Mouse (Mus musculus) myocyte (in vitro differentiated cells): ENCODE measurements around the gene Gm49336. TPM values are rescaled to one million over a fixed set of nuclear protein-coding genes. Genes with fewer than 3 reads are reported as not detected.

Source experiments
- H3K27me3 ChIP-seq: one replicate; pipeline ENCODE4 v1.6.1; 2011; ENCODE audit not compliant: control insufficient read depth, insufficient read depth, insufficient read length
- H3K36me3 ChIP-seq: one replicate; pipeline ENCODE4 v1.6.1; 2011; ENCODE audit not compliant: control insufficient read depth, insufficient read depth
- H3K4me2 ChIP-seq: one replicate; pipeline ENCODE4 v1.6.1; 2011; ENCODE audit warnings: low read depth, control low read depth
- H3K4me3 ChIP-seq: one replicate; pipeline ENCODE4 v1.5.1; 2011; ENCODE audit warnings: mild to moderate bottlenecking, control low read depth, moderate library complexity
- H3K79me2 ChIP-seq: one replicate; pipeline ENCODE4 v1.6.1; 2011; ENCODE audit not compliant: control insufficient read depth, insufficient read depth
- H3ac ChIP-seq: one replicate; pipeline ENCODE4 v1.6.1; 2011; ENCODE audit not compliant: control insufficient read depth, insufficient read length
- CEBPB ChIP-seq: IDR thresholded peaks from 2 replicates; pipeline ENCODE4 v1.6.1; 2011; ENCODE audit warnings: mild to moderate bottlenecking, moderate library complexity; ENCODE audit not compliant: poor library complexity, insufficient read depth, severe bottlenecking
- E2F4 ChIP-seq: IDR thresholded peaks from one replicate; pipeline ENCODE4 v1.6.1; 2011; ENCODE audit warnings: mild to moderate bottlenecking, control low read depth, moderate library complexity; ENCODE audit not compliant: insufficient read depth
- MAX ChIP-seq: IDR thresholded peaks from one replicate; pipeline ENCODE4 v1.6.1; 2011; ENCODE audit warnings: low read depth, mild to moderate bottlenecking, control low read depth
- MYOD1 ChIP-seq, 3 experiments: IDR thresholded peaks; one replicate each; pipeline ENCODE4 v1.6.1; 2011; ENCODE audit warnings: control low read depth in 2 of 3, low read depth in 2 of 3, mild to moderate bottlenecking in 2 of 3, moderate library complexity in 1 of 3; ENCODE audit not compliant: insufficient read length in 2 of 3, control insufficient read depth in 1 of 3
- MYOG ChIP-seq, 3 experiments: IDR thresholded peaks; one replicate each; pipeline ENCODE4 v1.6.1; 2011; ENCODE audit warnings: control low read depth in 2 of 3, low read depth in 2 of 3, mild to moderate bottlenecking in 2 of 3; ENCODE audit not compliant: insufficient read length in 2 of 3, control insufficient read depth in 1 of 3, insufficient read depth in 1 of 3
- POLR2A ChIP-seq: IDR thresholded peaks from one replicate; pipeline ENCODE4 v1.6.1; 2011; ENCODE audit warnings: low read depth, mild to moderate bottlenecking, control low read depth, moderate library complexity; ENCODE audit not compliant: insufficient read length
- POLR2AphosphoS2 ChIP-seq: IDR thresholded peaks from one replicate; pipeline ENCODE4 v1.6.1; 2011; ENCODE audit warnings: low read depth, control low read depth; ENCODE audit not compliant: insufficient read length
- REST ChIP-seq: IDR thresholded peaks from one replicate; pipeline ENCODE4 v1.6.1; 2011; ENCODE audit warnings: mild to moderate bottlenecking, control low read depth, moderate library complexity; ENCODE audit not compliant: insufficient read depth, insufficient read length
- SRF ChIP-seq: IDR thresholded peaks from one replicate; pipeline ENCODE4 v1.6.1; 2011; ENCODE audit warnings: low read depth; ENCODE audit not compliant: control insufficient read depth, insufficient read length
- TCF12 ChIP-seq: IDR thresholded peaks from one replicate; pipeline ENCODE4 v1.6.1; 2011; ENCODE audit warnings: mild to moderate bottlenecking, control low read depth; ENCODE audit not compliant: poor library complexity, insufficient read depth, severe bottlenecking
- TCF3 ChIP-seq: IDR thresholded peaks from one replicate; pipeline ENCODE4 v1.6.1; 2011; ENCODE audit warnings: low read depth, control low read depth; ENCODE audit not compliant: insufficient read length
- USF1 ChIP-seq: IDR thresholded peaks from one replicate; pipeline ENCODE4 v1.6.1; 2011; ENCODE audit warnings: low read depth, mild to moderate bottlenecking, control low read depth, moderate library complexity
- polyA plus RNA-seq: library from polyadenylated mRNA; unstranded; fragments of >200 nt; fragmentation: generic; extraction: Trizol; gene quantifications from one replicate; pipeline ENCODE4 v1.2.1, GENCODE M21; 2012; ENCODE audit warnings: missing spikeins

Gm49336 gene
- polyA plus RNA-seq, 1 experiment = 14.6 TPM

GRCm38 (mm10) chr14:60219886-60220285 is 31.4 kb downstream of the Gm49336 start:
- Histone ChIP-seq H3K4me3 (no peak overlapping the region), H3K79me2 (no peaks in the 10 kb centered on the region), H3K4me2 (no peak overlapping the region), H3K27me3 (no peaks in the 10 kb centered on the region), H3ac (no peak overlapping the region), H3K36me3 (peaks cover 43% of the 10 kb centered on the region)
- TF ChIP-seq SRF (no peak), MYOD1 (IDR thresholded peaks at IDR 0.05; ENCODE audit: control insufficient read depth in 1 of 3, insufficient read length in 2 of 3, low read depth in 2 of 3) (no peak), MAX (no peak), MYOG (IDR thresholded peaks at IDR 0.05; ENCODE audit: control insufficient read depth in 1 of 3, insufficient read depth in 1 of 3, insufficient read length in 2 of 3, low read depth in 2 of 3) (no peak), TCF12 (no peak), TCF3 (no peak)

- TF ChIP-seq USF1 (no peak), TCF3 (no peak), TCF12 (no peak), MYOG (IDR thresholded peaks at IDR 0.05; ENCODE audit: control insufficient read depth in 1 of 3, insufficient read depth in 1 of 3, insufficient read length in 2 of 3, low read depth in 2 of 3) (no peak), POLR2A (no peak), MAX (no peak), SRF (no peak), POLR2AphosphoS2 (no peak), CEBPB (no peak), E2F4 (no peak), MYOD1 (IDR thresholded peaks at IDR 0.05; ENCODE audit: control insufficient read depth in 1 of 3, insufficient read length in 2 of 3, low read depth in 2 of 3) (no peak), REST (no peak)
- peaks cover 43% of the 10 kb centered on the region for H3K36me3 ChIP-seq
- H3K4me3 ChIP-seq = no peak overlapping the region
- no peaks in the 10 kb centered on the region for H3K27me3 ChIP-seq
- no peak overlapping the region for H3ac ChIP-seq
- no peak overlapping the region for H3K4me2 ChIP-seq
- no peaks in the 10 kb centered on the region for H3K79me2 ChIP-seq
Observed at GRCm38 (mm10) chr14:60217616-60218015, 33.7 kb downstream of the Gm49336 start.

- H3K4me2 ChIP-seq = no peak overlapping the region
- no peaks in the 10 kb centered on the region for H3K79me2 ChIP-seq
- H3K27me3 ChIP-seq = no peaks in the 10 kb centered on the region
- H3ac ChIP-seq = no peak overlapping the region
- no peak overlapping the region for H3K4me3 ChIP-seq
- H3K36me3 ChIP-seq = peaks cover 35% of the 10 kb centered on the region
- TF ChIP-seq POLR2AphosphoS2 (no peak), MAX (no peak)
Observed at GRCm38 (mm10) chr14:60216125-60216524, 35.2 kb downstream of the Gm49336 start.

GRCm38 (mm10) chr14:60215000-60215399 is 36.3 kb downstream of the Gm49336 start:
- Histone ChIP-seq H3K4me2 (no peak overlapping the region), H3K4me3 (no peak overlapping the region), H3ac (no peak overlapping the region), H3K36me3 (peaks cover 24% of the 10 kb centered on the region), H3K79me2 (no peaks in the 10 kb centered on the region), H3K27me3 (no peaks in the 10 kb centered on the region)
- TF ChIP-seq POLR2A (no peak), CEBPB (no peak), MAX (no peak), E2F4 (no peak), USF1 (no peak), TCF3 (no peak), SRF (no peak), MYOG (IDR thresholded peaks at IDR 0.05; ENCODE audit: control insufficient read depth in 1 of 3, insufficient read depth in 1 of 3, insufficient read length in 2 of 3, low read depth in 2 of 3) (no peak), MYOD1 (IDR thresholded peaks at IDR 0.05; ENCODE audit: control insufficient read depth in 1 of 3, insufficient read length in 2 of 3, low read depth in 2 of 3) (no peak), TCF12 (no peak), REST (no peak), POLR2AphosphoS2 (no peak)

- Histone ChIP-seq H3K79me2 (no peaks in the 10 kb centered on the region), H3ac (no peak overlapping the region), H3K27me3 (no peaks in the 10 kb centered on the region), H3K4me2 (no peak overlapping the region), H3K36me3 (peaks cover 14% of the 10 kb centered on the region), H3K4me3 (no peak overlapping the region)
- TF ChIP-seq TCF12 = peak; percentile 44
- peak; percentile 87 to 94 (median 91) for TF ChIP-seq MYOD1 (IDR thresholded peaks at IDR 0.05; ENCODE audit: control insufficient read depth in 1 of 3, insufficient read length in 2 of 3, low read depth in 2 of 3)
- TF ChIP-seq TCF3 = no peak
- peak in 1 of 3 experiments; percentile 11 for TF ChIP-seq MYOG (IDR thresholded peaks at IDR 0.05; ENCODE audit: control insufficient read depth in 1 of 3, insufficient read depth in 1 of 3, insufficient read length in 2 of 3, low read depth in 2 of 3)
Observed at GRCm38 (mm10) chr14:60214040-60214439, 37.3 kb downstream of the Gm49336 start.
